Mouse (Mus musculus): ENCODE results near the gene Taf13.

Taf13 gene

GRCm38 (mm10) chr3:108571443-108572294 lies at the start of gene Taf13:
Taf13 (plus strand) TSS chr3:108571698.
- peak; percentile 96 to 97 for DNase-seq

GRCm38 (mm10) chr3:108523415-108523814 lies 48.1 kb upstream of the Taf13 start:
- DNase-seq = no peak

GRCm38 (mm10) chr3:108528489-108528888 lies 43.0 kb upstream of the Taf13 start:
- no peak for DNase-seq

GRCm38 (mm10) chr3:108533114-108533885 lies 38.2 kb upstream of the Taf13 start:
- peak; percentile 41 to 51 for DNase-seq

- DNase-seq = no peak
These were observed 37.5 kb upstream of the Taf13 start, which contains the start of gene 1700013F07Rik for GRCm38 (mm10) chr3:108533951-108534350. 1700013F07Rik (plus strand) TSS chr3:108534150.

GRCm38 (mm10) chr3:108535896-108536516 lies 35.5 kb upstream of the Taf13 start:
- no peak for DNase-seq

- peak; percentile 10 to 23 for DNase-seq
These were observed 34.8 kb upstream of the Taf13 start, which contains the start of gene 5330417C22Rik for GRCm38 (mm10) chr3:108536517-108537260. 5330417C22Rik (minus strand) TSS chr3:108536536.

- peak; percentile 78 to 86 for DNase-seq
These were observed 34.2 kb upstream of the Taf13 start for GRCm38 (mm10) chr3:108537303-108537702.

- no peak for DNase-seq
These were observed 29.2 kb upstream of the Taf13 start for GRCm38 (mm10) chr3:108542299-108542698.

- DNase-seq = peak in 1 of 2 experiments; percentile 28
These were observed 17.4 kb upstream of the Taf13 start for GRCm38 (mm10) chr3:108554111-108554561.

GRCm38 (mm10) chr3:108554587-108555312 lies 16.7 kb upstream of the Taf13 start:
- DNase-seq = peak; percentile 93 to 95

- no peak for DNase-seq
These were observed 13.6 kb upstream of the Taf13 start for GRCm38 (mm10) chr3:108557888-108558287.

GRCm38 (mm10) chr3:108562133-108562730 lies 9.3 kb upstream of the Taf13 start, which contains the start of gene Tmem167b:
Tmem167b (minus strand) TSS chr3:108562466.
- DNase-seq = peak; percentile 98

GRCm38 (mm10) chr3:108562777-108563271 lies 8.7 kb upstream of the Taf13 start:
- DNase-seq = peak; percentile 20 to 23

GRCm38 (mm10) chr3:108563309-108563708 lies 8.2 kb upstream of the Taf13 start:
- DNase-seq = peak; percentile 75 to 91

- DNase-seq = no peak
These were observed 3.3 kb upstream of the Taf13 start for GRCm38 (mm10) chr3:108567990-108568877.

GRCm38 (mm10) chr3:108569636-108570035 lies 1.9 kb upstream of the Taf13 start:
- DNase-seq = peak in 1 of 2 experiments; percentile 34

GRCm38 (mm10) chr3:108570813-108571212 lies 685 bp upstream of the Taf13 start:
- DNase-seq = no peak

- DNase-seq = no peak
These were observed 962 bp downstream of the Taf13 start for GRCm38 (mm10) chr3:108572309-108573010.

Measured in kidney, adult 8-10 months (tissue).